Mouse (Mus musculus) lung, postnatal 0 days (tissue): ENCODE data around the gene St3gal3. TPM values are rescaled to one million over a fixed set of nuclear protein-coding genes. Genes with fewer than 3 reads are reported as not detected.

Experiments
- ATAC-seq: fragments of 200-750 bp; cut with Nextera tagmentation; 2 replicates; pipeline ENCODE4 v1.8.0; 2017; ENCODE audit warnings: moderate library complexity
- DNase-seq: peaks from one replicate; pipeline ENCODE4 v3.0.0-alpha.2; 2016; ENCODE audit warnings: low spot score
- H3K27ac ChIP-seq: fragments of 300-500 bp; sonication (generic); 2 replicates; pipeline ENCODE4 v1.5.1; 2014; ENCODE audit warnings: antibody characterized with exemption, mild to moderate bottlenecking, low read length, mixed read lengths
- H3K27me3 ChIP-seq: fragments of 300-500 bp; sonication (generic); replicated peaks from 2 replicates; pipeline ENCODE4 v1.6.1; 2014; ENCODE audit warnings: low read length, mixed read lengths; ENCODE audit not compliant: insufficient read depth
- H3K36me3 ChIP-seq: fragments of 300-500 bp; sonication (generic); 2 replicates; pipeline ENCODE4 v1.6.1; 2014; ENCODE audit warnings: low read length, mixed read lengths; ENCODE audit not compliant: insufficient read depth
- H3K4me1 ChIP-seq: fragments of 300-500 bp; sonication (generic); 2 replicates; pipeline ENCODE4 v1.6.1; 2014; ENCODE audit warnings: antibody characterized with exemption, low read depth, low read length, mixed read lengths; ENCODE audit not compliant: insufficient read depth
- H3K4me2 ChIP-seq: fragments of 300-500 bp; sonication (generic); replicated peaks from 2 replicates; pipeline ENCODE4 v1.6.1; 2014; ENCODE audit warnings: low read depth, mild to moderate bottlenecking, low read length, moderate library complexity, mixed read lengths
- H3K4me3 ChIP-seq: fragments of 300-500 bp; sonication (generic); 2 replicates; pipeline ENCODE4 v1.5.1; 2014; ENCODE audit warnings: low read depth, low read length
- H3K9ac ChIP-seq: fragments of 300-500 bp; sonication (generic); replicated peaks from 2 replicates; pipeline ENCODE4 v1.6.1; 2014; ENCODE audit warnings: low read depth, mild to moderate bottlenecking
- H3K9me3 ChIP-seq: fragments of 300-500 bp; sonication (generic); 2 replicates; pipeline ENCODE4 v1.6.1; 2016; ENCODE audit warnings: low read length, mixed read lengths
- CTCF ChIP-seq: IDR thresholded peaks from 2 replicates; pipeline ENCODE4 v1.5.1; 2016; ENCODE audit warnings: antibody characterized with exemption, mild to moderate bottlenecking
- EP300 ChIP-seq: IDR thresholded peaks from 2 replicates; pipeline ENCODE4 v1.6.1; 2016; ENCODE audit warnings: antibody characterized with exemption, mild to moderate bottlenecking, control low read depth
- WGBS: fragments of 180-500 bp; shearing (Covaris S2); extraction: QIAGEN DNeasy Blood & Tissue Kit; methylation state at CpG from one replicate; pipeline ENCODE4 v1.1.7; 2014; 5-methylcytosine and 5-hydroxymethylcytosine counted together
- polyA plus RNA-seq: library from polyadenylated mRNA; unstranded; fragments of >200 nt; fragmentation: Nextera tagmentation; extraction: Ambion mirVana; gene quantifications from 2 replicates; pipeline ENCODE4 v1.2.1, GENCODE M21; 2015

The St3gal3 gene
- 4.0 and 4.5 TPM in 2 replicates for polyA plus RNA-seq

DNA sequence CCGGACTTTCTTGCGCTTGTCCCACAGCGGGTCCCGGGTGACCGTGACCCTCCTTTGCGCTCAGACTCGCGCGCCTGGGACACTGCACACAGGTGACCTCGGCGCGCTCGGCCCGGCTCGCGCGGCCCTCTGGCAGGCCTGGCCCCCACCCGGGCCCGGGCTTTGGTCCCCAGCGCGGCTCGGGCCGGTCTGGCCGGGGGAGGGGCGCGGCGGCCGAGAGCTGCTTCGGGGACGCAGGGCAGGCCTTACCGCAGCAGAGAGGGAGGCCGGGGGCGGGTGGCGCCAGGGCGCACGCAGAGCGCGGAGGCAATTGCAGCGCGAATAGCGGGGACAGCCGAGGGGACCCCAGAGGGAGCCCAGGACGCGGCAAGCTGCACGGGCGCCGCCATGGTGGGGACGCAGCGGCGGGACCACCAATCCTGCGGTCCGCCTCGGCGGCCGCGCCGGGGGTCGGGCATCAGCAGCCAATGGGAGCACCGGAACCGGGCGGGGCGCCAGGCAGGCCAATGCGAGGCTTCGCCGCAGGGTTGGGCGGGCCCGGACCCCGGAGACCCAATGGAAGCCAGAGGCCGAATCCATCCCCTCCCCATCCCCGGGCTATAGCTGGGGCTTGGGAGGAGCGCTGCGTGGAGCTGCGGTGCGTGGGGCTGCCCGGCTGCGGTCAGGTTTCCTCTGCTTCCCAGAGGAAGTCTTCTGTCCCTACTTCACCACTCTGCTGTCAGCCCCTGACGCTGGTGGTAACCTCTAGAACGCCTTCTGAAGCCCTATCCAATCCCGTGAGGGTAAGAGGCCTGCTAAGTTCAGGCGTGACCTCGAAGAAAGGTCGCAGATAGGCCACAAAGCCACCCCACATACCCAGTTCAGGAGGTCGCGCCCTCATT lies at the start of gene St3gal3:
Gene St3gal3, minus strand, starts transcription at position 430 of the 881 bp plus-strand sequence.
- Histone ChIP-seq H3K9me3 (no peaks in the 10 kb centered on the region), H3K4me3 (peak within 1 kb of the TSS; percentile 90), H3K4me2 (peak within 1 kb of the TSS; percentile 96), H3K9ac (peak within 1 kb of the TSS; percentile 74), H3K36me3 (no peaks in the 10 kb centered on the region; the same call in 1 of the 2 replicates), H3K4me1 (peaks cover 3% of the 10 kb centered on the region; the same call in 1 of the 2 replicates), H3K27me3 (no peaks in the 10 kb centered on the region), H3K27ac (peak within 1 kb of the TSS; percentile 59)
- DNase-seq (peak; percentile 97), ATAC-seq (peak; percentile 98)
- 1% methylated on average over 58 of the region's 84 CpGs for WGBS
- TF ChIP-seq EP300, result no peak
- TF ChIP-seq CTCF, result peak; percentile 8; the same call in 1 of the 2 replicates

GRCm38 (mm10) chr4:118180301-118181080 lies 45.8 kb upstream of the St3gal3 start:
- peak overlapping the region; percentile 54 for H3K4me2 ChIP-seq
- 9% methylated on average over 17 of the region's 17 CpGs for WGBS
- peak overlapping the region; percentile 46 for H3K9ac ChIP-seq
- no peak for ATAC-seq
- H3K4me3 ChIP-seq, result peak overlapping the region; percentile 78
- H3K9me3 ChIP-seq, result no peaks in the 10 kb centered on the region
- H3K27ac ChIP-seq, result peak overlapping the region; percentile 95
- peak; percentile 46 for DNase-seq
- H3K36me3 ChIP-seq, result peaks cover 7% of the 10 kb centered on the region; the same call in 1 of the 2 replicates
- TF ChIP-seq CTCF (no peak), EP300 (no peak)
- H3K27me3 ChIP-seq, result no peaks in the 10 kb centered on the region
- H3K4me1 ChIP-seq, result no peaks in the 10 kb centered on the region

GRCm38 (mm10) chr4:118179467-118180300 lies 45.0 kb upstream of the St3gal3 start, which contains the start of gene Kdm4a:
TSS of gene Kdm4a (minus strand) at chr4:118180043.
- H3K4me2 ChIP-seq, result peak within 1 kb of the TSS; percentile 54
- H3K36me3 ChIP-seq, result peaks cover 15% of the 10 kb centered on the region
- peak within 1 kb of the TSS; percentile 95 for H3K27ac ChIP-seq
- no peaks in the 10 kb centered on the region for H3K9me3 ChIP-seq
- H3K9ac ChIP-seq, result peak within 1 kb of the TSS; percentile 83
- H3K27me3 ChIP-seq, result no peaks in the 10 kb centered on the region
- ATAC-seq, result peak; percentile 99
- DNase-seq, result peak; percentile 99
- TF ChIP-seq EP300 (peak; percentile 70), CTCF (no peak; the same call in 1 of the 2 replicates)
- WGBS, result under 1% methylated on average over 38 of the region's 38 CpGs
- peak within 1 kb of the TSS; percentile 78 for H3K4me3 ChIP-seq
- no peaks in the 10 kb centered on the region for H3K4me1 ChIP-seq

DNA sequence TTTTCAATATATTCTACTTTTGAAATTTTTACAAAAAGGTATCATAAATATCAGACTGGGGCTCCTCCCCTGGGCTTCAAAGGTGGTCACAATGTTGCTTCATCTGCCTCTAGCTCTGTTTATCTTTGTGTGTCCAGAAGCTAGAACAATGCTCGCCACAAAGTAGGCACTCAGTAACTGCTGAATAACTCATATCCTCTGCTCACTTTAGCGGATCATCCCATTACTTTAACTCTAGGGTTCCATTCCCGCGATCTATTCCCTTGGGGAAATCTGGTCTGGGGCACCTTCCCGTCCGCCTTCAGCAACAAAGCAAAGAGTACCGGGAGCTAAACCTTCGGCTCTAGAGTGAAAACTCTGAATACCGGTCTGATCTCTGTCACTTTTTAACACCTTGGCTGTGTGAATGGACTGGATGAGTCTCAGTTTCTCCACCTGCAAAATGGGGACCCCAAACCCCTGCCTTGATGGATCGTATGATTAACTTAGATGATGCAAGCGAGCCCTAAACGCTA lies 44.3 kb upstream of the St3gal3 start:
- peak overlapping the region; percentile 95 for H3K27ac ChIP-seq
- H3K4me3 ChIP-seq, result peak overlapping the region; percentile 78
- no peak for DNase-seq

GRCm38 (mm10) chr4:118172461-118172860 lies 37.7 kb upstream of the St3gal3 start:
- TF ChIP-seq EP300 (no peak), CTCF (no peak)
- ATAC-seq (no peak), DNase-seq (no peak)
- H3K27ac ChIP-seq, result no peak overlapping the region
- H3K4me2 ChIP-seq, result no peak overlapping the region
- no peaks in the 10 kb centered on the region for H3K9me3 ChIP-seq
- WGBS, result 94% methylated on average over 12 of the region's 12 CpGs
- peaks cover 69% of the 10 kb centered on the region for H3K36me3 ChIP-seq
- no peaks in the 10 kb centered on the region for H3K4me1 ChIP-seq
- no peak overlapping the region for H3K9ac ChIP-seq
- H3K27me3 ChIP-seq, result no peaks in the 10 kb centered on the region
- H3K4me3 ChIP-seq, result no peak overlapping the region

More for the DNA sequence above, 44.3 kb upstream of the St3gal3 start:
- 2% methylated on average over 12 of the region's 12 CpGs for whole genome bisulfite sequencing
- Histone ChIP-seq H3K27me3 (no peaks in the 10 kb centered on the region), H3K4me1 (no peaks in the 10 kb centered on the region), H3K4me2 (peak overlapping the region; percentile 54), H3K9ac (peak overlapping the region; percentile 83), H3K36me3 (peaks cover 21% of the 10 kb centered on the region), H3K9me3 (no peaks in the 10 kb centered on the region)
- ATAC-seq, result no peak
- TF ChIP-seq EP300 (no peak), CTCF (no peak)
